Mouse (Mus musculus): ENCODE data around the gene Ppp1r10.
A peak's percentile ranks its signal among the peaks of the same experiment; 100 is the strongest.
"Not testable (repeated sequence)": the region's sequence is repeated elsewhere in the genome, so short reads cannot be mapped to it uniquely, and the experiment has no call there.

Ppp1r10 gene

DNA sequence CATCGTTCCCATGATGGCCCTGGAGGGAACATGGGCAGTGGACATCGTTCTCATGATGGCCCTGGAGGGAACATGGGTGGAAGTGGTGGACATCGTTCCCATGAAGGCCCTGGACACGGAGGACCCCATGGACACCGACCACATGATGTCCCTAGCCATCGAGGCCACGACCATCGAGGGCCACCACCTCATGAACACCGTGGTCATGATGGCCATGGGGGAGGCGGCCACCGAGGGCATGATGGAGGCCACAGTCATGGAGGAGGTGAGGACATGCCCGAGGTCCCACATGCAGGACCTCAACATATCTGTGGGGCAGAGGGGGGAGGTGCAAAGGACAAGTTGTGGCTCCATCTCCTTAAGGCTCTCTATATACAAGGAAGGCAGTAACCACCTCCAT lies 14.4 kb downstream of the Ppp1r10 start:
- DNase-seq (ENCODE audit: low read depth), result no peak

DNA sequence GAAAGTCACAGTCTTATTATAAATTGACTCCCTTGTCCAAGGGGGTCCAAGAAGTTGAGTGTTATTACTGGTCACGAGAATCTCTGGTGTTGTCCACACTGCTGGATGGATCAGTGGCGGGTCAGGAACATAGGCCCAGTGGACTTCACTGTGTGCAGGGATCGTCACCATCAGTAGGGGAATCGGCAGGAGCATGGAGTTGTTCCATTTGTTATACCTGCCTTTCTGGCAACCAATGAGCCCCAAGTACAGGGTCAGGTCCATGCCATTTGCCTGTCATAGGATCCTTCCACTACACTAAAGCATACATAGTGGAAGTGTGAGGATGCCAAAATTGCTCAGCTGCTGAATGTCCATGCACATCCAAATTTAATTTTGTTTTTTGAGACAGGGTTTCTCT lies 16.4 kb downstream of the Ppp1r10 start:
- no peak for DNase-seq (ENCODE audit: low read depth)

DNA sequence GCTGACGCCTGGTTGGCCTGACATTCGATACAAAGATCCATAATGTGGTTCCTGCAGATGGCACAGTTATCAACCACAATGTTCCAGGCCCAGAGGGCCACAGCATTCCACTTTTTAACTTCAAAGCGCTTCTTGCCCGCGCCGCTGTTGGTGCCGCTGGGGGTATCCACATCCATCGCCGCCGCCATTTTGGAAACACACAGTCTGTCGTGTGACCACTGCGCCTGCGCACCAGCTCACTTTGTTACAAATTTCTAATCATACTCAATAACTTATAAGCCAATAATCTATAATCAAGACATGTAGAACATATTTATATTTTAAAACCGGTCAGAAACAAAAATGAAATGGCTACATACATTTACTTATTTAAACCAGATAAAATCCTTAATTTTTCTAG lies 19.5 kb downstream of the Ppp1r10 start:
- DNase-seq (ENCODE audit: low read depth), result not testable (repeated sequence)

DNA sequence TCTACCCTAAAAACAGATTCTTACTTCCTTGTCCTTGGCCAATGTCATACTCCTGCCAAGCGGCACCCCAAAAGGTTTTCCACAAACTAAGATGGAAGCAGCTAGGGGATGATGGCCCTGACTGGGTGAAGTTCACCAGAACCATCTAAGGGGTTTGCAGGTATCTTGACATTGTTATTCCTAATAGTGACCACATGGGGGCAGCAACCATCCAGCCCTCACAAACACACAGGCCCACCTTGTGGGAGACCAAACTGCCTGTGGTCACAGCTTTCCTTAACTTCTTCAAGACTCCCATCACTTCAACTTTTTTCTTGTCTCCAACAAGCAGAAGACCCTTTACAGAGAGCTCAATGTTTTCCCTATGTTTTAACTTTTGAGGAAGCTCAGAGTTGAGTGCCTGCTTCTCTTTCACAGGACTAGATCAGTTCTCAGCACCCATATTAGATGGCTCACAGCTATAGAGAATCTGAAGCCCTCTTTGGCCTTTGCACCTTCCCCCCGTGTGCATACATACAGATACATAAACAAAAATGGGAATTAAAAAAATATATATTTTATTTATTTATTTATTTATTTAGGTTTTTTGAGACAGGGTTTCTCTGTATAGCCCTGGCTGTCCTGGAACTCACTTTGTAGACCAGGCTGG lies 21.6 kb downstream of the Ppp1r10 start:
- DNase-seq (ENCODE audit: low read depth), result peak; percentile 83

DNA sequence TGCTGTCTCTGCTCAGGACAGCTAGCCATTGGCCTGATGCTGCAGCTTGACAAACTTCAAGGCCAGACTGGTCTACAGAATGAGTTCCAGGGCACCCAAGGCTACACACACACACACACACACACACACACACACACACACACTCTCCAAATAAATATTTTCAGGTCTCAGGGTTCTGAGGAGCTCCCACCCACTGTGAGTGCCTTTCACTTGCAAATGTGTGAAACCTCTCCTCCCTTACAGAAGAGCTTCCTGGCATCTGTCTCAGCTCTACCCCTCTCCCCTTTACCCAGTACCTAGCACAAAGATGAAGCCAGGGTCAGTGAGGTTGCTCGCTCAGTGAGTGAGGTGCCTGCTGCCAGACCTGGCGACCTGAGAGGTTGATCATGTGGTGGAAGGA lies 22.9 kb downstream of the Ppp1r10 start:
- DNase-seq (ENCODE audit: low read depth), result no peak

DNA sequence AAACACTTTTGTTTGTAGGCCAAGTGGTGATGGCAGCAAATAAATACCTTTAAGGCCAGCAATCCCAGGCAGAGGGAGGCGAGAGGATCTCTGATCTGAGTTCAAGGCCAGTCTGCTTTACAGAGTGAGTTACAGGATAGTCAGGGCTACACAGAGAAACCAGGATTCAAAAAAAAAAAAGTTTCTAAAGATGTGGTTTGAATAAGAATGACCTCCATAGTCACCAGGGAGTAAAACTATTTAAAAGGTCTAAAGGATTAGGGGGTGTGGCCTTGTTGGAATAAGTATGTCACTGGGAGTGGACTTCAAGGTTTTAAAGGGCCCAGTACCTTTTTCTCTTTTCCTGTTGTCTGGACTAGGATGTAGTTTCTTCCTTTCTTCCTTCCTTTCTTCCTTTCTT lies 23.7 kb downstream of the Ppp1r10 start:
- peak; percentile 56 for DNase-seq (ENCODE audit: low read depth)

DNA sequence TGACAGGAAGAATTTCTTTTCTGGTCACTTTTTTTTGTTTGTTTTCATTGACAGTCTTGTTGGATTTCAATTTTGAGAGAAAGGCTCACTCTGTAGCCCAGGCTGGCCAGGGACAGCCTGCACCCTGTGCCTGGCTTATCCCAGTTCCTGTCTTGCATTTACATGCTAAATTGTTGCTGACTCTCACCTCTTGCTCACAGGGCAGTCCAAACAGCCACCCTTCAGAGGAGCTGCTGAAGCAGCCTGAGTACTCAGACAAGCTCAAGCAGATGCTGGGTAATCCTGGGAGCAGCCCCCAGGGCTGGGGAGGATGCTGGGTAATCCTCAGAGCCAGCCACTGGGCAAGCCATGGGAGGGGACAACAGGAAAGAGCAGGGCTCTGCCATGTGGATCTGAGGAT lies 34.7 kb downstream of the Ppp1r10 start:
- not testable (repeated sequence) for DNase-seq (ENCODE audit: low read depth)

DNA sequence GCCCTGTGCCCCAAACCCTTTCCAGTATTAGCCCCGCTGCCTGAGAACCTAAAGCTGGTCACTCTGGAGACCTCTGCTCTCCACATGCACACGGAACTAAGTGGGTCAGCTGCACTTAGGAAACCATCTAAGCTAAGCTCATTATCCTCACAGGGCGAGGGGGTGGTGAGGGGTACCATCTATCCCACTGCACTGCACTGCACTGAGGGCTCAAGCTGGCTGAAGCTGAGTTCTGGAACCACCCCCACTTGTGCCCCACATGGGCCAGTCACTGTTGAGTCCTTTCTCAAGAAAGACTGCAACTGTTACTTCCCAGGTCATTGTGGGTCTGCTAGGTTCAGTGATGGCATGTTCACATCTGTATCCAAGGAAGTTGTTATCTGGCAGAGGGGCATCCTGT lies 36.3 kb downstream of the Ppp1r10 start:
- not testable (repeated sequence) for DNase-seq (ENCODE audit: low read depth)

DNA sequence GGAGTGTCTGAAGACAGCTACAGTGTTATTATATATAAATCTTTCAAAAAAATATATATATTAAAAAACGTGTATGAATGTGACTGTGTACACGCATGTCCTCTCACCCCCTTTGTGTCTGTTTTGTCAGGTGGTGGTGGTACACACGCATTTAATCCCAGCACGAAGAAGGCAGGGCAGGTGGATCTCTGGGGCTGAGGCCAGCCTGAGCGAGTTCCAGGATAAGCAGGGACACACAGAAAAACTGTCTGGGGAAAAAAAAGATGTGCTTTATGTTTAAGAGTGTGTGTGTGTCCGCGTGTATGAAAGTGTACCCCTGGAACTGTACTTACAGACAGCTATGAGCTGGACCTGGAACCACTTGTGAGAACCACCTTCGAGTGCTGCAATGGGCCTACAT lies 38.4 kb downstream of the Ppp1r10 start:
- no peak for DNase-seq (ENCODE audit: low read depth)

DNA sequence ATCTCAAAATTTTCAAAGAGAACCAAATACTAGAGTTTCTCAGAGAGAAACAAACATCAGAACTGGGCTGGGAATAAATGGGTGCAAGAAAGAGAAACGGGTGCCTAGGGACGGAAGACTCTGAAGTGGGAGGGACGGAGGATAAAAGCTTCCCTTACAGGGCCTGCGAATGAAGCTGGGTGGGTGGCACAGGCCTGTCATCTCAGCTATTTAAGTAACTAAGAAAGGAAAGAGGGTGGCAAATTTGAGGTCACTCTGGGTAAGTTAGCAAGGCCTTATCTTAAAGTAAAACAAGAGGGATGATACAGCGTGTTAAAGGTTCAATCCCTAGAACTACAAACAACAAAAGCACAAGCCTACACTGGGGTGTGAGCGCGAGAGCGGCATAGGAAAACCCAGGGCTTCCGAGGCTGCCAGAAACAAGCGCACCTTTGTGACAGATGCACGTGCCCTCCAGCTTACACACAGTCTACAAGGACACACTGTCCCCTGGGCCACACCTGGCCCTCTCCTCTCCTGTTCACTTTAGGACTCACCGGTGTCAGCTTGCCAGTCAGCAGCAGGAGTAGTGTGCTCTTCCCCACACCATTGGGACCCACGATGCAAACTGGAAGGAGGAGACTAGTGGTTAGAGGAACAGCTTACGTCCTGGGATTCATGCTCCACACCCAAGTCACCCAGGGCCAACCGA lies 42.4 kb downstream of the Ppp1r10 start:
- no peak for DNase-seq (ENCODE audit: low read depth)

DNA sequence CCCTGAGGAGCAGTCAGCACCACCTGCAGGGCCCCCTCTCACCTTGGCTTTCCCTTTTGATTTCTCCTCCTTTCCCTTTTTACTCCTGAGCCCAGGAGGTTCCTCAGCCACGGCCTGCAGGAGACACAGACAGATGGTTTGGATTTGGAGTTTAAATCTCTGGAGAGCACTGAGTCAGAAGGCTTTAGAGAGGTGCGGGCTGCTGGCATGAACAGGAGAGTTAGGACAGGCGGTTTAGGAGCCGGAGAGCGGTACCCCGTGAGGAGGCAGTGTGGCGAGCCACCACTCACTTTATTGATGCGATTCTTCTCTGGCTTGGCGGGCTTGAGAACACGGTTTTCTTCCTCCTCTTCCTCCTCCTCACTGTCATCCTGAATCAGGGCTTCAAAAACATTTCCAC lies 47.0 kb downstream of the Ppp1r10 start:
- DNase-seq (ENCODE audit: low read depth), result peak; percentile 75

DNA sequence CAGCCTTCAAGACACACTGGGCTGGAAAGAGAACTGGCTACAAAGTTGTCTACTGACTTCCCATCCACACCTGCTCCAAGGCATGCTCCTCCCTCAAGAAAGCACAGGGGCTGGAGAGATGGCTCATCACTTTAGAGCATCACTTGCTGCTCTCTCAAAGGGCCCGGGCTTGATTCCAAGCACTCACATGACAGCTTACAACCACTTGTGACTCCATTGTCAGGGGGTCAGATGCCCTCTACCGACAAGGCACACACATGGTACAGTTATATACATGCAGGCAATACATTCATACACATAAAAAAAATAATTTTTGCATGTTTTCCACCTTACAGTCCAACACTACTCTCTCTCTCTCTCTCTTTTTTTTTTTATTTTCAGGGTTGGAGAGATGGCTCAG lies 51.4 kb downstream of the Ppp1r10 start:
- DNase-seq (ENCODE audit: low read depth), result no peak

DNA sequence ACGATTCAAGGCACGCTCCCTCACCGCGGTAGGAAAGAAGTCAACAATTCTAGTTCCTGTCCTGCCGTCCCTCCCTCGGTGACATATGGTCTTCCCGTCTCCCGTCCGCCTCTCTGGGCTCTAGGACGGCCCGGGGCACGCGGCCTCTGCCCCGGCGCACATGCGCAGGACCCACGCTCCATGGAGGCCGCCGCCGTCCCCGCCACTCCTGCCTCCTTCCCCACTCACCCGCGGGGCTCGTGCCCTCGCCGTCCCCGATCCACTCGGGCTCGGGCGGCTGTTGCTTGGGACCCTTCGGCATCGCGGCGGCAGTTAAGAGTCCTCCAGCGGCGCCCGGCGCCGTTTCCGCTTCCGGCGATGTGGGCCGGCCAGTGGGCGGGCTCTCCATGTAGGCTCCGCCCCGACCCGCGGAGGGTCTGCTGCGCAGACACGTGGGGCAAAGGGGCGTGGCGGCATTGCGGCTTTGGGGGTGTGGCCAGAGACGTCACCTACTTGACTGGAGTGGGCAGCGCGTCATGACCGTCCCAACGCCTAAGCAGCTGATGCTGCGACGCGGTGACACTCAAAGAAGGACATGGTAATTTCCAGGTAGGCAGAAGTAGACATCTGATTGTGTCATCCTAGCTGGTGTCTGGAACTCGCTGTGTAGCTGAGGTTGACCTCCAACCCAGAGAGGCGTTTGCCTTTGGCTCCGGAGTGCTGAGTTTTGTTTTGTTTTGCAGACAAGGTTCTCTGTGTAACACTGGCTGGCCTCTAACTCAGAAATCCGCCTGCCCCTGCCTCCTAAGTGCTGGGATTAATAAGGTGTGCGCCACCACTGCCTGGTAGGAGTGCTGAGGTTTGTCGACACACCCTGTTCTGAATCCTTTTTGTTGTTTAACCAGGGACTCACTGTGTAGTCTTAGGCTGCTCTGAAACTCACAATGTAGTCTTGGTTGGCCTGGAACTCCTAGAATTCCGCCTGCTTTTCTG lies 53.5 kb downstream of the Ppp1r10 start, which contains the start of gene Abcf1:
Gene Abcf1 (minus strand): TSS at position 344 of the 972 bp plus-strand sequence.
- DNase-seq (ENCODE audit: low read depth), result peak; percentile 98

DNA sequence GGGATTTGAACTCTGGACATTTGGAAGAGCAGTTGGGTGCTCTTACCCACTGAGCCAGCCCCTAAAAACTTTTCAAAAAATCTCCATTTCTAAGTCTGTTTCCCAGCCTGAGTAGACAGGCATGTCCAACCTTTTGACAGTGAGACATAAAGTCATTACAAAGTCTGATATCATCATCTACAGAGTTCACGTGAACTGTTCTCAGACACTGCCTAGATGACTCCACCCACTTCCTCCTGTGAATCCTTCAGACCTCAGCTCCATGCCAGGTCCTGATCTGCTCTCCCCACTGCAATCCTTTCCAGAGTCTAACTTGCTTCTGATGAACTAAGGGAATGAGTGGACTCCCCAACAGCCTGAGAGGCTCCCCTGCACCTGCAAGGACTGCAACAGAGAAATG lies 55.9 kb downstream of the Ppp1r10 start:
- DNase-seq (ENCODE audit: low read depth), result no peak

DNA sequence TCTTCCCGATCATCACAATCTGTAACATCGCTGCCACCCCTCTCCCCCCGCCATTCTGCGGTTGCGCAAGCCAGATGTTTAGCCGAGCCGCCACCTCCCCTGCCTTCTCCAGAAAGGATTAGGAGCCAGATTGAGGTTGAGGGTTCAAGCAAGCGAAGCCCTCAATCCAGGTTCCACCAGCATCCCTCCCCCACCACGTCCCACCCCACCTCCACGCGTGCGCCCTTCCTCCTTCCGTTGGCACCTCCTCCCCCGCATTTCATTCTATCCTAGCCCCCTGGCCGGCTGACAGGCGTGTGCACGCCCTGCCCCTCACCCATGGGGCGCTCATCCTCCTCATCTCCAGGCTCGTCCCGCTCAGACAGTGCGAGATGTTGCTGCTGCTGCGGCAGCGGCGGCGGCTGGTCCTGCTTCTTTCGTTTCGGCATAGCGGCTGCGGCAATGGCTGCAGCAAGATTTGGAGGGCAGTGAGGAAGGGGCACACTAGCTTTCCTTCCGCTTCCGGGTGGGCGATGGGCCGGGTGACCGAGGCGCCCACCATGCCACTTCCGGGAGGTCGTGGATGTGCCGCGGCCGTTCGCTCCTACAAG lies 62.7 kb downstream of the Ppp1r10 start:
- DNase-seq (ENCODE audit: low read depth), result no peak

DNA sequence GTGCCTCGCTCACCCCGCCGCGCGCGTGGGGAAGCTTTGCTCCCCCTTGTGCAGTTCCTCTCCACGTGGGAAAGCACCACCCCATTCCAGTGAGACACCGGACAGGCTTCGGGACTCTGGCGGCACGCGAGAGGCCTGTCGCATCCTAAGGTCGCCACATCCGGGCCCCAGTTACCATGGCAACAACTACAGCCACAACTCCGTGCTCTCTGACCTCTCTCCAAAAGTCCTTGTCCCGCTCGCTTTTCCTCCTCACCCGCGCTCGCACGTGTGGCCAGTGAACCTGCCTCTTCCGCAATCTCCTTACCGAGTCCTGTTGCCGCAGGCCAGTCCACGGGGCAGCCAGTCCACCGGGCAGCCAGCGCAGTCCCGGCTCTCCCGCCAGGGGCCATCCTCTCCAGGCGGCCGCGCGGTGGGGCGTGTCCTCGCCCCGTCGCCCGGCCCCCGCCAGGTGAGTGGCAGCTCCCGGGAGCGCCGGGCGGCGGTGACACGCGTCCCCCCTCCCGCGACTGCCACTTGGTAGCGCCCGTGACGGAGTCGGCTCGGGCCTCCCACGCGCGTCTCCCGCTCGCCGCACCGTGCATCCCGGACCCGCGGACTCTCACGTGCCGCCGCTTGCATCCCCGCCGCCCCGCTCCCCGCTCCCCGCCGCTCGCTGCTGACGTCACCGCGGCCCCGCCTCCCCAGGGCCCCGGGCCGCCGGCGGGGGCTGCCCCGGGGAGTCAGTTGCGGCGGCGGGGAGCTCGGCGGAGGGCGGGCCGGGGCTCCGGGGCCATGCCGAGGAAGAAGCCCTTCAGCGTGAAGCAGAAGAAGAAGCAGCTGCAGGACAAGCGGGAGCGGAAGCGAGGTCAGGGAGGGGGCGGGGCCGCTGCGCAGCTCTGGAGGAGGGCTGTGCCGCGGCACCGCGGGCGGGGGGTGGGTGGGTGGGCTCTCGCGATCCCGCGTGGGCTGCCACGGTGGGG lies 63.4 kb downstream of the Ppp1r10 start, which contains the start of the genes Gnl1 and Prr3:
Gene Gnl1 (plus strand): TSS at position 451 of the 962 bp plus-strand sequence.
Gene Prr3 (minus strand): TSS at position 836 of the 962 bp plus-strand sequence.
- peak; percentile 89 for DNase-seq (ENCODE audit: low read depth)

DNA sequence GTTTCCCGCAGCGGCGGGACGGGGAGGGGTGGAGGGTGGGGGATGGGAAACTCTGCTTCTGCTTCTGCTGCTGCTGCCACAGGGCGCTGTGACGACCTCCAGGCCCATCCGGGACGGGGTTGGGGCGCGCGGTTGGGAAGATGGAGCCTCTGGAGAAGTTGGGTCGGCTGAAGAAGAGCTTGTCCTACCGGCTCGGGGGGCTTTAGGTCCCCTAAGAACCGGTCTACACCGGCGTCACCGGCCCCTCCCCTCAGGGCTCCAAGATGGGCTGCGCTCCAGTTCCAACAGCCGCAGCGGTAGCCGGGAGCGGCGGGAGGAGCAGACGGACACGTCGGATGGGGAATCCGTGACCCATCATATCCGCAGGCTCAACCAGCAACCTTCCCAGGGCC lies 64.1 kb downstream of the Ppp1r10 start:
- DNase-seq (ENCODE audit: low read depth), result peak; percentile 75

DNA sequence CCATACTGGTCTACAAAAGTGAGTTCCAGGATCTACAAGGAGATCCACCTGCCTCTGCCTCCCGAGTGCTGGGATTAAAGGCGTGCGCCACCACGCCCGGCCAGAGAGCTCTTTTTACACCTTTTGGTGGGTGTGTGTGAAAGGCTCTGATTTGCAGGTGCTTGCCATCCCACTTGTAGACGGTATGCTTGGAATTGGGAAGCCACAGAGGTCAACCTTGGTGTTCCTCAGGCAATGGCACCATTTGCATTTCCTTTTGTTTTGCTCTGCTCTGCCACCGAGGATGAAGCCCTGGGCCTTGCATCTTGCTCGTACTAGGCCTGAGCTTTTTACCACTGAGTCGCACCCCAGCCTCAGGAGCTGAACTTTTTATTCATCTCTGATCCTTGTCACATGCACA lies 65.5 kb downstream of the Ppp1r10 start:
- no peak for DNase-seq (ENCODE audit: low read depth)
